Mouse (Mus musculus) liver, embryonic 14.5 days (tissue): ENCODE measurements around the gene Cd68. TPM values are rescaled to one million over a fixed set of nuclear protein-coding genes. Genes with fewer than 3 reads are reported as not detected.

Experiments used
- ATAC-seq: fragments of 200-750 bp; cut with Nextera tagmentation; 2 replicates; pipeline ENCODE4 v1.8.0; 2017; ENCODE audit warnings: moderate number of reproducible peaks, mild to moderate bottlenecking, moderate library complexity; ENCODE audit not compliant: insufficient read depth
- DNase-seq, 3 experiments: peaks; one replicate each; pipeline ENCODE4 v3.0.0-alpha.2; 2012 to 2013; ENCODE audit warnings: low read depth in 3 of 3, low spot score in 3 of 3
- H3K27ac ChIP-seq: fragments of 300-500 bp; sonication (generic); 2 replicates; pipeline ENCODE4 v1.5.1; 2014; ENCODE audit warnings: moderate library complexity, mild to moderate bottlenecking, control low read depth, inconsistent platforms
- H3K27me3 ChIP-seq: fragments of 300-500 bp; sonication (generic); 2 replicates; pipeline ENCODE4 v1.6.1; 2014; ENCODE audit warnings: mild to moderate bottlenecking, low read length, moderate library complexity; ENCODE audit not compliant: control insufficient read depth, insufficient read depth
- H3K36me3 ChIP-seq: fragments of 300-500 bp; sonication (generic); replicated peaks from 2 replicates; pipeline ENCODE4 v1.6.1; 2014; ENCODE audit warnings: low read depth; ENCODE audit not compliant: control insufficient read depth, insufficient read depth
- H3K4me1 ChIP-seq, 2 experiments: fragments of 200-500 bp in 1 of 2; fragments of 300-500 bp in 1 of 2; sonication (generic) in 1 of 2; replicated peaks; 2 replicates each; pipeline ENCODE4 v1.6.1; 2012 to 2014; ENCODE audit warnings: antibody characterized with exemption in 1 of 2, inconsistent platforms in 1 of 2, low read length in 1 of 2; ENCODE audit not compliant: control insufficient read depth in 2 of 2, insufficient read depth in 2 of 2
- H3K4me2 ChIP-seq: fragments of 300-500 bp; sonication (generic); 2 replicates; pipeline ENCODE4 v1.6.1; 2014; ENCODE audit warnings: low read depth, mild to moderate bottlenecking, control low read depth, moderate library complexity
- H3K4me3 ChIP-seq, 2 experiments: fragments of 200-500 bp in 1 of 2; fragments of 300-500 bp in 1 of 2; sonication (generic) in 1 of 2; 2 replicates each; pipeline ENCODE4 v1.5.1; 2012 to 2014; ENCODE audit warnings: low read depth in 2 of 2, low read length in 2 of 2, mild to moderate bottlenecking in 2 of 2, control low read depth in 1 of 2, inconsistent platforms in 1 of 2, moderate library complexity in 1 of 2; ENCODE audit not compliant: insufficient read depth in 1 of 2
- H3K9ac ChIP-seq: fragments of 300-500 bp; sonication (generic); replicated peaks from 2 replicates; pipeline ENCODE4 v1.6.1; 2014; ENCODE audit warnings: mild to moderate bottlenecking, control low read depth, moderate library complexity
- H3K9me3 ChIP-seq: fragments of 300-500 bp; sonication (generic); 2 replicates; pipeline ENCODE4 v1.6.1; 2016; ENCODE audit warnings: low read length, mixed read lengths; ENCODE audit not compliant: control insufficient read depth
- CTCF ChIP-seq: IDR thresholded peaks from 2 replicates; pipeline ENCODE4 v1.5.1; 2016; ENCODE audit warnings: antibody characterized with exemption, low read depth, control low read depth
- EP300 ChIP-seq: IDR thresholded peaks from 2 replicates; pipeline ENCODE4 v1.6.1; 2016; ENCODE audit warnings: antibody characterized with exemption, low read depth
- WGBS: fragments of 180-500 bp; shearing (Covaris S2); extraction: QIAGEN DNeasy Blood & Tissue Kit; methylation state at CpG from one replicate; pipeline ENCODE4 v1.1.7; 2014; ENCODE audit not compliant: insufficient replicate concordance; 5-methylcytosine and 5-hydroxymethylcytosine counted together
- polyA plus RNA-seq, 2 experiments: library from polyadenylated mRNA; depleted of rRNA in 1 of 2; stranded (reverse) in 1 of 2; unstranded in 1 of 2; fragments of >200 nt; fragmentation: Nextera tagmentation in 1 of 2; extraction: Ambion mirVana in 1 of 2; gene quantifications; 2 replicates each; pipeline versions ENCODE4 v1.2.1 to v1.2.3; 2012 to 2014

The Cd68 gene
- polyA plus RNA-seq, 2 experiments: 9.4 to 18.9 TPM

DNA sequence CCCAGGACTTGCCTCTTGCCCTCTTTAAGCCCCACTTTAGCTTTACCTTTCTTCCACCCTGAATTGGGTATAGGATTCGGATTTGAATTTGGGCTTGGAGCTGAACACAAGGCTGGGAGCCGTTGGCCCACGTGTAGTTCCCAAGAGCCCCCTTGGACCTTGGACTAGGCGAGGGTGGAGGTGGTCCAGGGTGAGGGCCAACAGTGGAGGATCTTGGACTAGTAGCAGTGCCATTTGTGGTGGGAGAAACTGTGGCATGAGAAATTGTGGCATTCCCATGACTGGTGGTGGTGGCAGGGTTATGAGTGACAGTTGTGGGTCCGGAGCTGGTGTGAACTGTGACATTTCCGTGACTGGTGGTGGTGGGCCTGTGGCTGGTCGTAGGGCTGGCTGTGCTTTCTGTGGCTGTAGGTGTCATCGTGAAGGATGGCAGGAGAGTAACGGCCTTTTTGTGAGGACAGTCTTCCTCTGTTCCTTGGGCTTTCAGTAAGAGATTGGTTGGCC, 444 bp downstream of the Cd68 start:
- WGBS: 65% methylated on average over 9 of the region's 9 CpGs
- H3K27ac ChIP-seq: no peak overlapping the region
- peaks cover 61% of the 10 kb centered on the region for H3K36me3 ChIP-seq
- no peaks in the 10 kb centered on the region for H3K27me3 ChIP-seq
- no peak overlapping the region; the same call in 1 of the 2 replicates for H3K9ac ChIP-seq
- no peak for DNase-seq
- H3K4me1 ChIP-seq: peaks cover 21 to 28% of the 10 kb centered on the region in 2 experiments
- no peak overlapping the region for H3K4me2 ChIP-seq
- TF ChIP-seq CTCF (no peak), EP300 (no peak)
- no peak for ATAC-seq
- no peak overlapping the region for H3K4me3 ChIP-seq
- no peaks in the 10 kb centered on the region for H3K9me3 ChIP-seq

DNA sequence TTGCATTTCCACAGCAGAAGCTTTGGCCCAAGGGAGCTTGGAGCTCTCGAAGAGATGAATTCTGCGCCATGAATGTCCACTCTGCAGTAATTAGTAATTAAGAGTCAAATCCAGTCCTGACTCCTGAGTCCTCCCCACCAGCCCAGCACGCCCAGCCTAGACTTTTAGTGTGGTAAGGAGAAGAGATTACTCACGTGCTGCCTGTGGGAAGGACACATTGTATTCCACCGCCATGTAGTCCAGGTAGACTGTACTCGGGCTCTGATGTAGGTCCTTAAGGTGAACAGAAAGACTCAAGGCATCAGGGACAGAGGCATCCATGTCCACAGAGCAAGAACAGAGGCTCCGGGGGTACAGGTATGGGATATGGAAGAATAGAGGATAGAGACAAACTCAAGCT, 1.1 kb downstream of the Cd68 start:
- Histone ChIP-seq H3K9ac (no peak overlapping the region), H3K4me2 (no peak overlapping the region), H3K36me3 (peaks cover 54% of the 10 kb centered on the region), H3K9me3 (no peaks in the 10 kb centered on the region), H3K4me3 (no peak overlapping the region), H3K4me1 (peaks cover 21 to 24% of the 10 kb centered on the region in 2 experiments), H3K27ac (no peak overlapping the region), H3K27me3 (no peaks in the 10 kb centered on the region)
- no peak for ATAC-seq
- DNase-seq: no peak
- TF ChIP-seq EP300 (no peak), CTCF (no peak)
- 81% methylated on average over 7 of the region's 7 CpGs for WGBS

DNA sequence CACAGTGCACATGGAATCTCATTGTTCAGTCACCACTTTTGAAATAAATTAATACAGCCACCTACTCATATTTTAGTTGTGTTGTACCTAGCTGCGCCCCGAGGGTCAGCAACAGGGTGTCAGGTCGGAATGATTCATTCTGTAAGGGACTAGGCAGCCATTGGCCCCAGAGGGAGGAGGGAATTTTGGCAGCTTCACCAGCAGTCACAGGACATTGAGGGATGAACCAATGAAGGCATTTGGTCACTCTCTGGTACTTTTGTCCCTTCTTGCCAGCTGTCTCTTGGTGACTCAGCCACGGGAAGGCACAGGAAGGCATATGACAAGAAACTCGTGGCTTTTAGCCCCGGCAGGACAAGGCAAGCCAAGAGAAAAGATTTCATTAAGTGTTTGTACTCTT, 2.2 kb downstream of the Cd68 start:
- TF ChIP-seq EP300: no peak
- no peak for TF ChIP-seq CTCF
- peaks cover 47% of the 10 kb centered on the region for H3K36me3 ChIP-seq
- no peaks in the 10 kb centered on the region for H3K9me3 ChIP-seq
- ATAC-seq (no peak), DNase-seq (no peak)
- no peak overlapping the region for H3K4me3 ChIP-seq
- H3K9ac ChIP-seq: no peak overlapping the region
- H3K4me1 ChIP-seq: peaks cover 19% of the 10 kb centered on the region in 2 experiments
- H3K4me2 ChIP-seq: peak overlapping the region; percentile 74
- H3K27ac ChIP-seq: no peak overlapping the region; the same call in 1 of the 2 replicates
- WGBS: 73% methylated on average over 6 of the region's 6 CpGs
- H3K27me3 ChIP-seq: no peaks in the 10 kb centered on the region

DNA sequence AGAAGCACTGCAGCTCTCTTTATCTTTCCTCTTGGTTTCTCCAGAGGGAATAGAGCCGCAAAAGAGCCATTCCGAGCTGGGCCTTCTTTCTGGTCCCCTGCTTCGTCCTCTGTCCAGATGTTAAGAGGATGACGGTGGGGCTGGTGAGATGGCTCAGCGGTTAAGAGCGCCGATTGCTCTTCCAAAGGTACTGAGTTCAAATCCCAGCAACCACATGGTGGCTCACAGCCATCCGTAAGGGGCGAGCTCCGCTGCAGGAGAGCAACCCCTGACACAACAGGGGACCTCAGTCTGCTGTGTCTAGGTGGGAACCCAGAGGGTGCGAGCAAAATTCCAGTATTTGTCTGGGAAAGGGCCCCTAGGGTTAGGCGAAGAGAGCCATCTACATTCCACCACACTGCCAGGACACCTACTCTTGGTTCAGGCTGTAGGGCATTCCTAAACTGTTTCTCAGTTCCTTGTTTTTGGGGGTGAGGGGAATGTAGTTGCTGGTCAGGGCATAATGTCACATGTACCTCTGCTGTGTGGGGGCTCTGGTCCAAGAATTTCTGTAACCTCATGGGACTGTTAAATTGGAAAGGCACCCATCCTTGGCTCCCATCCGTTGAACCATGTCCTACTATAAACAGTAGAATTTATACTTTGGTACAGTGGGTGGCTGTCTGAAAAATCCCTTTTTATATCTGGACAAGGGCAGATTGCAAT, 2.8 kb downstream of the Cd68 start:
- Histone ChIP-seq H3K27ac (peak overlapping the region; percentile 81), H3K9ac (peak overlapping the region; percentile 60), H3K36me3 (peaks cover 47% of the 10 kb centered on the region), H3K4me3 (peak overlapping the region; percentile 64 to 76), H3K4me2 (peak overlapping the region; percentile 74), H3K4me1 (peaks cover 19% of the 10 kb centered on the region in 2 experiments), H3K27me3 (no peaks in the 10 kb centered on the region), H3K9me3 (no peaks in the 10 kb centered on the region)
- DNase-seq (no peak), ATAC-seq (no peak)
- 58% methylated on average over 13 of the region's 13 CpGs for WGBS
- TF ChIP-seq CTCF (no peak), EP300 (no peak)

DNA sequence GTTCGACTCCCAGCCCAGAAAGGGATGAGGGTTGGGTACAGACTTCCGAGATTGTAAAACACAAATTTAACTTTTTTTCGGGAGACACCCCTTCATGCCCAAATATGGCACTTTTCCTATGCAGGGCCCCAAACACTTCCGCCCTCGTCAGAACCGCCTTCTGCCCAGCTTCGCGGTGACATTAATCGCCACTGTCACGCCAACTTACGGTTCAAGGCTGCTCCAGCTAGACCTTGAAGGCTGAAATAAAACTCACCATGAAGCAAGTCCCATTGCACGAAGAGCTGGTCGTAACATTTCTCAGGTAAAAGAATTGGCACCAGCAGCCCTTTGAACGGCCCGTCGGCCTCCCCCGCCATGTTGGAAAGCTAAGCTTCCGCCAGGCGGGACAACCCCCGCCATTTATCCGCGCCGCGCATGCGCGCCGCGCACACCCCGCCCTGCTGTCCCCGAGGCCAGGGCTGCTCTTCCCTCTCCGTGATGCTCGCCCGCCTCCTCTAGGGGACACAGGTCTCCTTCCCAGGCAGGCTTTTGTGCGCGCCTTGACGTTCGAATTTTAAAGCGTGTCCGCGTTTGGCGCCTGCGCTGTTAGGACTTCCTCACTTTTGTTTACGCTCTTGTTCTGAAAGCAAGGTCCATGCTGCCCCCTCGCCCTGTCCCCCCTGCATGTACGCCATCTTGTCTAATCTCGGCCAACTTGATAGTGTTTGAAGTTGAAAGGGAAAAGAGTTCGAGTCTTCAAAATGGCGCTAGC, 3.6 kb downstream of the Cd68 start, which contains the start of gene Mpdu1:
Mpdu1 (minus strand) TSS at position 430 of the 754 bp plus-strand sequence.
- Histone ChIP-seq H3K4me3 (peak within 1 kb of the TSS; percentile 64 to 98), H3K27me3 (no peaks in the 10 kb centered on the region), H3K4me2 (peak within 1 kb of the TSS; percentile 74), H3K4me1 (peaks cover 19% of the 10 kb centered on the region in 2 experiments), H3K36me3 (peaks cover 42% of the 10 kb centered on the region), H3K9me3 (no peaks in the 10 kb centered on the region), H3K9ac (peak within 1 kb of the TSS; percentile 60), H3K27ac (peak within 1 kb of the TSS; percentile 81)
- peak; percentile 90 to 92 (median 91) for DNase-seq
- peak; percentile 93 for ATAC-seq
- peak; percentile 75 for TF ChIP-seq CTCF
- TF ChIP-seq EP300: peak; percentile 33
- WGBS: under 1% methylated on average over 48 of the region's 48 CpGs
